Mouse (Mus musculus) MEL (cell line): Measurements from ENCODE around the gene Clip3.

ENCODE experiments used
- CTCF ChIP-seq, 3 experiments: IDR thresholded peaks in 2 of 3; conservative IDR thresholded peaks in 1 of 3; 2 replicates each; pipeline ENCODE4 v1.5.1; 2011 to 2012; ENCODE audit warnings: low read length in 3 of 3, low read depth in 2 of 3, mild to moderate bottlenecking in 2 of 3, improper control_type of control experiment in 1 of 3, inconsistent platforms in 1 of 3, mixed read lengths in 1 of 3, moderate library complexity in 1 of 3; ENCODE audit not compliant: control insufficient read depth in 1 of 3, insufficient read depth in 1 of 3, poor library complexity in 1 of 3, severe bottlenecking in 1 of 3
- E2F4 ChIP-seq: IDR thresholded peaks from 2 replicates; pipeline ENCODE4 v1.6.1; 2011; ENCODE audit warnings: low read depth, low read length, improper control_type of control experiment, borderline replicate concordance
- GATA1 ChIP-seq: IDR thresholded peaks from 2 replicates; pipeline ENCODE4 v1.6.1; 2011; ENCODE audit warnings: low read depth, low read length, improper control_type of control experiment
- MAFK ChIP-seq: IDR thresholded peaks from 2 replicates; pipeline ENCODE4 v1.6.1; 2011; ENCODE audit warnings: low read depth, mild to moderate bottlenecking, low read length, improper control_type of control experiment, borderline replicate concordance
- MAX ChIP-seq: IDR thresholded peaks from 2 replicates; pipeline ENCODE4 v1.6.1; 2011; ENCODE audit warnings: low read length, improper control_type of control experiment
- MAZ ChIP-seq: IDR thresholded peaks from 2 replicates; pipeline ENCODE4 v1.6.1; 2012; ENCODE audit warnings: low read depth, mild to moderate bottlenecking, inconsistent platforms, low read length, improper control_type of control experiment
- POLR2A ChIP-seq, 2 experiments: IDR thresholded peaks; 2 replicates each; pipeline ENCODE4 v1.6.1; 2011 to 2012; ENCODE audit warnings: low read length in 2 of 2, mild to moderate bottlenecking in 2 of 2, control low read depth in 1 of 2, improper control_type of control experiment in 1 of 2, low read depth in 1 of 2, moderate library complexity in 1 of 2; ENCODE audit not compliant: control insufficient read depth in 1 of 2, insufficient read depth in 1 of 2, poor library complexity in 1 of 2
- ZKSCAN1 ChIP-seq: IDR thresholded peaks from 2 replicates; pipeline ENCODE4 v1.6.1; 2012; ENCODE audit warnings: low read depth, mild to moderate bottlenecking, inconsistent platforms, low read length, improper control_type of control experiment, moderate library complexity

- TF ChIP-seq CTCF (IDR thresholded peaks at IDR 0.05 in 2 of 3, conservative IDR thresholded peaks at IDR 0.05 in 1 of 3; ENCODE audit: control insufficient read depth in 1 of 3, insufficient read depth in 1 of 3, low read depth in 2 of 3, low read length in 3 of 3, poor library complexity in 1 of 3, severe bottlenecking in 1 of 3) (peak; percentile 87 to 94 (median 91)), GATA1 (no peak), POLR2A (IDR thresholded peaks at IDR 0.05; ENCODE audit: control insufficient read depth in 1 of 2, insufficient read depth in 1 of 2, low read depth in 1 of 2, low read length in 2 of 2, poor library complexity in 1 of 2) (no peak), MAFK (no peak), MAX (no peak), ZKSCAN1 (no peak), E2F4 (no peak), MAZ (0 out of 2 replicates have a peak, but pooled peaks have one; percentile 54)
Measured at GRCm38 (mm10) chr7:30336384-30336783, 44.9 kb downstream of the Clip3 start.
